ENCODE assay signal across 17 mouse cellular contexts in the genomic region with DNA sequence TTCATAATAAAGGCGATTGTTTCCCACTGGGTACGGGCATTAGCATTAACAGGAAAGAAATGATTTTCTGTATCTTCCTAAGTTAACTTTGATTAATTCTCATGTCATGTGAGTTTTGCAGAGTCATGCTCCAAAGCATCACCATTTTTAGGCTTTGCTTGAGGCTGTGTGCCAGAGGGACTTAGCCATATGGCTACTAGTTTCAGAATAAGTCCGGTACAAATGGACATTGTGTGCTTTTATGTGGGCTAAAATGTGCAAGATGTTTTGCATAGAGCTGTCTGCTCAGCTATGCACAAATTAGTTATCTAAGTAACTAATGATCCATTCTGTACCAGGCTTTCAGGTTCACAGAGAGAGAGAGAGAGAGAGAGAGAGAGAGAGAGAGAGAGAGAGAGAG.
DNase-seq lines count a peak whose midpoint lies in the region.
"Had no signal": no experiment of that assay in that cellular context is flagged by ENCODE, and none has a peak within 500 bp of the region (broad histone marks: within the 10 kb centered on the region; RNA-seq: fewer than 3 reads in every experiment).

No protein-coding gene starts in this region.

- intact Hi-C loops in left cerebral cortex, postnatal 14 days (cut with DNase I) = no loop called here

- peak; percentile 19 to 55 for DNase-seq in frontal cortex, postnatal 36 days (ENCODE audit: low spot score in 2 of 2)
- DNase-seq in frontal cortex, postnatal 10 days (ENCODE audit: low spot score in 2 of 2) = no peak
- DNase-seq in right cerebral cortex, adult 18-20 months = peak; percentile 49
- no peak for DNase-seq in right cerebral cortex, postnatal 25 days
- DNase-seq in left cerebral cortex, postnatal 14 days (ENCODE audit: low spot score in 2 of 2) = peak; percentile 29 to 47
- DNase-seq in lung, postnatal 36 days = no peak
- DNase-seq in gastrocnemius, postnatal 25 days = no peak
- DNase-seq: adrenal gland, postnatal 36 days; B cell, adult 2 months; cerebellum, adult 11 months; embryo, embryonic 11 days; heart, postnatal 4 days; kidney, adult 8-10 months; kidney, postnatal 14 days; liver; lung, postnatal 4 days; midbrain, embryonic 14.5 days had no signal

Comparison
In these comparisons a context has a peak if more than half of its experiments do, and no peak if none do; other contexts are left out.
1. DNase-seq: peak in frontal cortex, postnatal 36 days (2 of 2), right cerebral cortex, adult 18-20 months (single experiment) and left cerebral cortex, postnatal 14 days (2 of 2); none in frontal cortex, postnatal 10 days (0 of 2), right cerebral cortex, postnatal 25 days (single experiment), lung, postnatal 36 days (single experiment) and gastrocnemius, postnatal 25 days (single experiment).